Mouse (Mus musculus) kidney, adult 2 months (tissue): ENCODE data around the gene Prg3.

Experiments used
- CTCF ChIP-seq: fragments of 200-500 bp; conservative IDR thresholded peaks from 2 replicates; pipeline ENCODE4 v1.5.1; 2011; ENCODE audit warnings: low read depth, mild to moderate bottlenecking, control low read depth, low read length, moderate library complexity, mixed read lengths; ENCODE audit not compliant: insufficient read depth, insufficient read length
- POLR2A ChIP-seq: fragments of 200-500 bp; IDR thresholded peaks from one replicate; pipeline ENCODE4 v1.6.1; 2011; ENCODE audit warnings: low read depth, low read length, control low read depth

DNA sequence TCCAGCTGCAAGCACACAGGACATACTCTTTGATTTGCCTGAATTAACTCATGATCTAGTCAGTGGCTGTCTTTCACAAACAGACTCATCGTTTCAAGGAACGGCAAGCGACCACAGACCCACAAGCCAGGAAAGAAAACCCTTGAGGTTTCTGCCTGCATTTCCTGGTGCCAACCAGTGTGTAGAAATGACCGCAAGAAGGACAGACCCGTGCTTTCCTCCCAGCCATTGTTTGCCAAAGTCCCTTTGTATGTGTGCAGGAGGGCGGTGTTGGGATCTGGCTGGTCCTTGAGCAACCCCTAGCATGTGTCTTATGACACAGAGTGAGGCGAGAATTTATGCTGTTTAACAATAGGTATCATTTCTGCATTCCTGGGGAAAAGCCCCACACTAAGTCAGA lies 46.2 kb downstream of the Prg3 start:
- TF ChIP-seq POLR2A, result no peak
- TF ChIP-seq CTCF, result no peak
